Mouse (Mus musculus) thymus, adult 2 months (tissue): ENCODE data around the gene Pld2. TPM values are rescaled to one million over a fixed set of nuclear protein-coding genes. Genes with fewer than 3 reads are reported as not detected.

Experiments used
- DNase-seq: peaks from one replicate; pipeline ENCODE4 v3.0.0; 2021
- H3K27ac ChIP-seq: fragments of 200-500 bp; 2 replicates; pipeline ENCODE4 v1.5.1; 2012; ENCODE audit warnings: low read length, control low read depth; ENCODE audit not compliant: control insufficient read depth, insufficient read depth
- H3K27me3 ChIP-seq: fragments of 200-500 bp; 2 replicates; pipeline ENCODE4 v1.6.1; 2012; ENCODE audit warnings: mild to moderate bottlenecking, low read length, moderate library complexity, mixed read lengths; ENCODE audit not compliant: control insufficient read depth, insufficient read depth
- H3K36me3 ChIP-seq: fragments of 200-500 bp; 2 replicates; pipeline ENCODE4 v1.6.1; 2012; ENCODE audit warnings: mild to moderate bottlenecking, low read length, moderate library complexity; ENCODE audit not compliant: control insufficient read depth, insufficient read depth
- H3K4me1 ChIP-seq: fragments of 200-500 bp; replicated peaks from 2 replicates; pipeline ENCODE4 v1.6.1; 2012; ENCODE audit warnings: low read length; ENCODE audit not compliant: control insufficient read depth, insufficient read depth
- H3K4me3 ChIP-seq: fragments of 200-500 bp; 2 replicates; pipeline ENCODE4 v1.5.1; 2012; ENCODE audit warnings: mild to moderate bottlenecking, low read length, control low read depth, moderate library complexity; ENCODE audit not compliant: control insufficient read depth, insufficient read depth
- CTCF ChIP-seq: fragments of 200-500 bp; IDR thresholded peaks from 2 replicates; pipeline ENCODE4 v1.5.1; 2012; ENCODE audit warnings: mild to moderate bottlenecking, control low read depth, low read length, moderate library complexity, borderline replicate concordance; ENCODE audit not compliant: control insufficient read depth, poor library complexity, insufficient read depth; ENCODE audit errors: extremely low read depth
- POLR2A ChIP-seq: fragments of 200-500 bp; IDR thresholded peaks from 2 replicates; pipeline ENCODE4 v1.6.1; 2012; ENCODE audit warnings: mild to moderate bottlenecking, low read length, control low read depth, moderate library complexity; ENCODE audit not compliant: control insufficient read depth, poor library complexity, insufficient read depth; ENCODE audit errors: extremely low read depth
- WGBS: fragments of 180-500 bp; shearing (Covaris S2); methylation state at CpG from one replicate; pipeline ENCODE4 v1.1.7; 2018; 5-methylcytosine and 5-hydroxymethylcytosine counted together
- polyA plus RNA-seq: library from polyadenylated mRNA; depleted of rRNA; stranded (reverse); fragments of >200 nt; gene quantifications from 2 replicates; pipeline ENCODE4 v1.2.3, GENCODE M21; 2012; rRNA removed

The Pld2 gene
- 12.8 and 16.1 TPM in 2 replicates for polyA plus RNA-seq

DNA sequence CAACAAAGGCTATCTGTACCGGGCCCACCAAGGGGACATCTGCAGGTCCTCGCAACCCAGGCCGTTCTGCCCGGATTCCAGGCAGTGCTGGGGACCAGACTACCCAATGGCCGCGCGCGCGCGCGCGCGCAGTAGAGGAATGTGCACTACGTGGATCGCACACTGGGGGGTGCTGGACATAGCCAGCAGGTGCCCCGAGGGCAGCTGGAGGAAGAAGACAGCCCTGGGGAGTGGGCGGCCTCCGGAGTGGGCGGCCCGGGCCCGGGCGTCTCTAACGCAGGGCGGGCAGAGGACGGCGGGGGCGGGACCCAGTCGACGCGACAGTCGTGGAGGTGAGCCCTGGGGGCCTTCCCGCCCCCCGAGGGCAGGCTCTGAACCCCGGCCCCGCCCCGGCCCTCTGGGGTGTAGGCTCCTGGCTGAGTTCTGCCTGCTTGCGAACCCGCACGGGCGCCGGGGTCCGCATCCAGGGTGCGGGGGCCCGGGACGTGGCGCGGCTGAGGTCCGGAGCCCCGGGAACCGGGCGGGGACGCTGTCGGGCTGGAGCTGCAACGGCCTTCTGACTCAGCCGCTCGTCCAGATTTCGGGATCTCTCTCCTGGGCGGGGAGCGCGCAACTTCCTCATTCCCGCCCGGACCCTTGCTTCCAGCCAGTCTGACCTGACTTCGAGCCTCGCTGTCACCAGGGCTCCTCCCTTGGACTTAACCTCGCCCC, at the start of gene Pld2:
TSS of gene Pld2 (plus strand) at position 188 of the 711 bp plus-strand sequence.
- Histone ChIP-seq H3K4me3 (peak within 1 kb of the TSS; percentile 42), H3K27me3 (no peaks in the 10 kb centered on the region; the same call in 1 of the 2 replicates), H3K36me3 (no peaks in the 10 kb centered on the region), H3K4me1 (peaks cover 4% of the 10 kb centered on the region; the same call in 1 of the 2 replicates), H3K27ac (no peak within 1 kb of the TSS)
- peak; percentile 79; the same call in 1 of the 2 replicates for TF ChIP-seq CTCF
- 0 out of 2 replicates have a peak, but pooled peaks have one; percentile 23 for TF ChIP-seq POLR2A
- peak; percentile 84 for DNase-seq
- WGBS = 3% methylated on average over 64 of the region's 65 CpGs

DNA sequence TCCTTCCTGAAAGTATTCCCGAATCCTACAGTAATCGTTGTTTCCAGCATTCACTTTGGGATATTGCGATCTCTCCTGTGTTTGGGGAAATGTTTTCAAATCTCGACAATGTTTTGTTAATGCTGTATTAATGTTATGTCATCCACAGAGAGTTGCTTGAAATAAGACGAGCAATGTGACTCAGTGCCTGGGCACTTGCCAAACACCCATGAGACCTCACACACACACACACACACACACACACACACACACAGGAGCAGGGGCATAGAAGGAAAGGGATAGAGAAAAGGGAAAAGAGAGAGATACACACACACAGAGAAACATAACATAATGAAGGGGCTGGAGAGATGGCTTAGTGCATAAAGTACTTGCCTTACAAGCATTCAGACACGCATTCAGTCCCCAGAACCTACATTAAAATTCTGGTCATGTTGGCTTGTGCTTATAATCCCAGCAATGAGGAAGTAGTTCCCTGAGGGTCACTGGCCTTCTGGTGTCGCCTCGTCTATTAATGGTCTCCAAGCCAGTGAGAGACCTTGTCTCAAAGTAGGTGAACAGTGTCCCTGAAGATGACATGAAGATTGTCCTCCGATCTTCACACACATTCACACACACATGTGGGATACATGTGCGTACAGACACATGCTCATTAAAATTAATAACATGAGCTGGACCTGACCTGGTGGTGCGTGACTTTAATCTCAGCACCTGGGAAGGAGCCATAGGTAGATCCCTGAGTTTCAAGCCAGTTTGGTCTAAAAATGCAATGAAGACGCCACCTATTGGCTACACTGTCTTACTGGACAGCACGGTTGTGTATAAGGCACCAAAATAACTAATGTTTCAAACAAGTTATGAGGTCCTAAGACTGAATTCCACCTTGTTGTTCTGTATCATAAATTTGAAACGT, 40.0 kb upstream of the Pld2 start:
- TF ChIP-seq POLR2A (no peak), CTCF (no peak)
- WGBS = 75% methylated on average over 14 of the region's 14 CpGs
- no peak for DNase-seq
- Histone ChIP-seq H3K4me1 (peaks cover under 1% of the 10 kb centered on the region; the same call in 1 of the 2 replicates), H3K27ac (no peak overlapping the region), H3K4me3 (no peak overlapping the region), H3K27me3 (no peaks in the 10 kb centered on the region), H3K36me3 (no peaks in the 10 kb centered on the region)

DNA sequence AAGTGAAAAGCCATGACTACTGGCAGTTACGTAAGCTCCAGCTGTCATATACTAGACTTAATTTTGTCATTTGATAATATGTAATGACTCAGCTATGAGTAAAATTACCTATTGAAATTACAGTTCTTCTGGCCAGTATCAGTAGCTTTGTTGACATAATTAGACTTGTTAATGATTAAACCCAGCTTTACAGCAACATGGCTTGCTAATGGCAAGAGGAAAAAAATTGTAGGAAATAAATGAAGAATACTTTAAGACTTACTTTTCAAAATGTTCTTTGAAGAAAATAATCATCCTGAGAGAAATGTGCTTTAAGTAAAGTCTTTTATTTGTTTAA, 39.4 kb upstream of the Pld2 start:
- Histone ChIP-seq H3K27ac (no peak overlapping the region), H3K4me3 (no peak overlapping the region), H3K4me1 (peaks cover 6% of the 10 kb centered on the region), H3K27me3 (no peaks in the 10 kb centered on the region), H3K36me3 (no peaks in the 10 kb centered on the region)
- whole genome bisulfite sequencing = 96% methylated on average over 1 of the region's 1 CpGs
- TF ChIP-seq CTCF (no peak), POLR2A (no peak)
- no peak for DNase-seq

DNA sequence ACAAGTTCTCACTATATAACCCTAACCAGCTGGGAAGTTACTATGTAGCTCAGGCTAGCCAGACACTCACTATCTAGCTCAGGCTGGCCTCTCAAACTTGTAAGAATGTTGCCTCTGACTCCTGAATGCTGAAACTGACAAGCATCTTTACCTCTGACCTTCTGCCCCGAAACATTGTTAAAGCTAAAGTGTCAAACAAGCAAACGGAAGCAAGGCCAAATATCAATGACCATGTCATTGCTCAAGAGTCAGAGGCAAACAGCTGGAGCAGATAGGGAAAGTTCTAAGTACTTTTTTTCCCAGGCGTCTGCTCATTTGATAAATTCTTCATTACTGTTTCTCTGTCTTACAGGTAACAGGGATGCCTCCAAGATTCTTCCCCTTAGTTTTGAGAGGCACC, 37.8 kb upstream of the Pld2 start:
- DNase-seq = no peak
- no peak overlapping the region for H3K27ac ChIP-seq
- H3K4me1 ChIP-seq = peaks cover 8% of the 10 kb centered on the region
- WGBS = 91% methylated on average over 3 of the region's 3 CpGs
- no peaks in the 10 kb centered on the region for H3K36me3 ChIP-seq
- TF ChIP-seq CTCF (no peak), POLR2A (no peak)
- H3K4me3 ChIP-seq = no peak overlapping the region
- H3K27me3 ChIP-seq = no peaks in the 10 kb centered on the region

DNA sequence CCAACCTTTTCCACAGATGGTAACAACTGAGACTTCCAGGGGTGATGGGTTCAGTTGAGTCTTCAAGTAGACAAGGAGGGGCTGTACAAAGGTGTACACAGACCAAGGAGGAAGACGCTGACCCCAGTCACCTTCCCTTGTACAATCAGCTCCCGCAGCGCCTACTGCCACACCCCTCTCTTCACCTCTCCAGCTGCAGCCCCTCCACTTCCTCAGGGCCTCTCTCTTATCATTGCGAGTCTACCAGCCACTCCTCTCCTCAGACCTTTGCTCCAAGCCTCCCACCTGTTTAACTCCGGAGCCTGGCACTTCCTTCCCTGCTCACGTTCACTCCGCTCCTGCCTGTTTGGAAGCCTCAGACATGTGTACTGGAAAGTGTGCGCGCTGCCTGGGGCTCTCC, 34.9 kb upstream of the Pld2 start, which contains the start of gene Tm4sf5:
TSS of gene Tm4sf5 (plus strand) at position 275 of the 400 bp plus-strand sequence.
- DNase-seq = no peak
- H3K27ac ChIP-seq = no peak within 1 kb of the TSS
- H3K4me1 ChIP-seq = peaks cover 17% of the 10 kb centered on the region
- 63% methylated on average over 9 of the region's 9 CpGs for WGBS
- no peak for TF ChIP-seq POLR2A
- TF ChIP-seq CTCF = no peak
- H3K4me3 ChIP-seq = no peak within 1 kb of the TSS
- no peaks in the 10 kb centered on the region for H3K36me3 ChIP-seq
- no peaks in the 10 kb centered on the region for H3K27me3 ChIP-seq

DNA sequence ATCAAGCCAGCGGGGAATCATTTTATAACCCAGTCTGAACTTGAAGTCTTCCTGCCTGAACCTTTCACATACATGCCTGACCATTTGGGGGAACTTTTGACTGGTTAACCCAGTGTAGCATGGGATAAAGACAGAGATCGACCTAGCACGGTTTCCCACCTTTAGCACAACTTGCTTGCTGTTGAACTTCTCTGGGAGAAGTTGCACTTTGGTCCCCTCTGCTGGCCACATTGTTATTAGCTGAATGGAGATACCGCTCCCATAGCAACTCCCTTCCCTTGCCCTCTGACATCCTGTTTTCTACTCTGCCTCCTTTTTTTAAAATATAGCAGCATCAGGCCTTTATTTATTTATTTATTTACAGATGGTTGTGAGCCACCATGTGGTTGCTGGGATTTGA, 33.5 kb upstream of the Pld2 start:
- Histone ChIP-seq H3K4me1 (peaks cover 17% of the 10 kb centered on the region), H3K4me3 (no peak overlapping the region), H3K27me3 (no peaks in the 10 kb centered on the region), H3K36me3 (no peaks in the 10 kb centered on the region), H3K27ac (peak overlapping the region; percentile 32; the same call in 1 of the 2 replicates)
- 23% methylated on average over 4 of the region's 4 CpGs for WGBS
- DNase-seq = peak; percentile 90
- no peak for TF ChIP-seq CTCF
- TF ChIP-seq POLR2A = no peak
